Mouse (Mus musculus) forebrain, embryonic 13.5 days (tissue): ENCODE measurements around the gene Bmpr1b. TPM values are rescaled to one million over a fixed set of nuclear protein-coding genes. Genes with fewer than 3 reads are reported as not detected.

Experiments used
- ATAC-seq: fragments of 200-750 bp; cut with Nextera tagmentation; 2 replicates; pipeline ENCODE4 v1.8.0; 2017
- H3K27ac ChIP-seq: fragments of 300-500 bp; sonication (generic); 2 replicates; pipeline ENCODE4 v1.5.1; 2015; ENCODE audit warnings: inconsistent platforms, mild to moderate bottlenecking, moderate library complexity
- H3K27me3 ChIP-seq: fragments of 300-500 bp; sonication (generic); 2 replicates; pipeline ENCODE4 v1.6.1; 2015; ENCODE audit warnings: mild to moderate bottlenecking, inconsistent platforms
- H3K36me3 ChIP-seq: fragments of 300-500 bp; sonication (generic); 2 replicates; pipeline ENCODE4 v1.6.1; 2015; ENCODE audit warnings: mild to moderate bottlenecking, inconsistent platforms; ENCODE audit not compliant: poor library complexity, severe bottlenecking
- H3K4me1 ChIP-seq: fragments of 300-500 bp; sonication (generic); 2 replicates; pipeline ENCODE4 v1.6.1; 2015; ENCODE audit warnings: inconsistent platforms
- H3K4me2 ChIP-seq: fragments of 300-500 bp; sonication (generic); 2 replicates; pipeline ENCODE4 v1.6.1; 2015; ENCODE audit warnings: inconsistent platforms, mild to moderate bottlenecking, moderate library complexity
- H3K4me3 ChIP-seq: fragments of 300-500 bp; sonication (generic); 2 replicates; pipeline ENCODE4 v1.5.1; 2015; ENCODE audit warnings: mild to moderate bottlenecking, inconsistent platforms
- H3K9ac ChIP-seq: fragments of 300-500 bp; sonication (generic); 2 replicates; pipeline ENCODE4 v1.6.1; 2015; ENCODE audit warnings: mild to moderate bottlenecking, inconsistent platforms
- H3K9me3 ChIP-seq: fragments of 300-500 bp; sonication (generic); replicated peaks from 2 replicates; pipeline ENCODE4 v1.6.1; 2016; ENCODE audit warnings: inconsistent platforms
- WGBS: fragments of 180-500 bp; shearing (Covaris S2); methylation state at CpG from one replicate; pipeline ENCODE4 v1.1.7; 2015; 5-methylcytosine and 5-hydroxymethylcytosine counted together
- polyA plus RNA-seq: library from polyadenylated mRNA; unstranded; fragments of >200 nt; fragmentation: Nextera tagmentation; extraction: Ambion mirVana; gene quantifications from 2 replicates; pipeline ENCODE4 v1.2.1, GENCODE M21; 2015

The Bmpr1b gene
- polyA plus RNA-seq, 1 experiment from 2014 or later: 5.5 TPM

GRCm38 (mm10) chr3:141931372-141932092 lies 237.7 kb downstream of the Bmpr1b start:
- WGBS: 3% methylated on average over 10 of the region's 10 CpGs
- H3K4me1 ChIP-seq: peaks cover 52% of the 10 kb centered on the region
- ATAC-seq: peak; percentile 65
- H3K4me2 ChIP-seq: peak overlapping the region; percentile 62
- peak overlapping the region; percentile 61 for H3K9ac ChIP-seq
- no peaks in the 10 kb centered on the region for H3K27me3 ChIP-seq
- peak overlapping the region; percentile 28 for H3K4me3 ChIP-seq
- no peaks in the 10 kb centered on the region for H3K9me3 ChIP-seq
- H3K36me3 ChIP-seq: no peaks in the 10 kb centered on the region
- peak overlapping the region; percentile 81 for H3K27ac ChIP-seq

GRCm38 (mm10) chr3:141923442-141923841 lies 245.8 kb downstream of the Bmpr1b start:
- H3K27me3 ChIP-seq: no peaks in the 10 kb centered on the region
- H3K9ac ChIP-seq: no peak overlapping the region
- ATAC-seq: no peak
- peaks cover 9% of the 10 kb centered on the region for H3K4me1 ChIP-seq
- no peak overlapping the region for H3K4me3 ChIP-seq
- H3K36me3 ChIP-seq: no peaks in the 10 kb centered on the region
- H3K9me3 ChIP-seq: no peaks in the 10 kb centered on the region
- 33% methylated on average over 1 of the region's 1 CpGs for WGBS
- no peak overlapping the region for H3K4me2 ChIP-seq
- no peak overlapping the region for H3K27ac ChIP-seq

DNA sequence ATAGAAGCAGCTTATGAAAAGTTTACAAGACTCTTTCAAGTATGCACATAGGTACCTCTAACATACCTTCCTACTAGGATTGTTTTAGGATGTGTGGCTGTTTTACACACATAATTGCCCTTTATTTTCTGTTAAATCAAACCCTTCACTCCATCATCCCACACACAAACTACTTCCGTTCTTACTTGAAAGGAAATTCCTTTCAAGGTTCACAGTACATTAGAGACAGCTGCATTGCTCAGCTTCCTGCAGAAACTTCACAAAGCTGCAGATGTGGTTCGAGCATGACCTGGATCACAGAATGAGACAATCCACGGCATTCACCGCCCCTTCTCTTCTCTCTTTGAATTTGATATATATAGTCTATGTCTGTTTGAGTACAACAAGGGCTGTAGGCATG lies 248.1 kb downstream of the Bmpr1b start:
- Histone ChIP-seq H3K4me3 (no peak overlapping the region), H3K27ac (no peak overlapping the region), H3K27me3 (no peaks in the 10 kb centered on the region), H3K4me2 (no peak overlapping the region), H3K36me3 (no peaks in the 10 kb centered on the region), H3K9me3 (no peaks in the 10 kb centered on the region), H3K4me1 (peaks cover 9% of the 10 kb centered on the region), H3K9ac (no peak overlapping the region)
- ATAC-seq: no peak
- 49% methylated on average over 4 of the region's 4 CpGs for WGBS

GRCm38 (mm10) chr3:141919661-141920060 lies 249.6 kb downstream of the Bmpr1b start:
- H3K27ac ChIP-seq: no peak overlapping the region
- H3K36me3 ChIP-seq: no peaks in the 10 kb centered on the region
- H3K27me3 ChIP-seq: no peaks in the 10 kb centered on the region
- H3K9ac ChIP-seq: no peak overlapping the region
- H3K9me3 ChIP-seq: no peaks in the 10 kb centered on the region
- H3K4me2 ChIP-seq: no peak overlapping the region
- no peak for ATAC-seq
- WGBS: 27% methylated on average over 3 of the region's 3 CpGs
- peaks cover 9% of the 10 kb centered on the region for H3K4me1 ChIP-seq
- no peak overlapping the region for H3K4me3 ChIP-seq

DNA sequence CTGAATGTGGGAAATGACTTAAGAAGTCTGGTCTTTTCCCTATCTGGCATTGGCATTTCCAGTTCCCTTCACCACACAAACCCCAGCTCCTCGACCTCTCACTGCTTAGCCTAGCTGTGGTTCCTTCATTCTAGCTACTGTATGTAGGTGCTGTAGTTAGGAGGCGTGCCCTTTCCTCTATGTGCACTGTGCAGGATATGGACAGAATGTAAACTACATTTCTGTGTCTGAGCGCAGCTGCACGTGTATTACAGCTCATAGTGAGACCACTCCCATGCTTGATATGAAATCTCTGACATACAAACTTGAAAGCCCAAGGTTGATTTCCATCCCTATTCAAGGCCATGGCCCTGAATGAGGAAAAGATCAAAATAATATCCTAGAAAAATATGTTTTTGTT lies 252.1 kb downstream of the Bmpr1b start:
- 87% methylated on average over 4 of the region's 4 CpGs for WGBS
- no peak overlapping the region for H3K9ac ChIP-seq
- no peaks in the 10 kb centered on the region for H3K9me3 ChIP-seq
- H3K4me2 ChIP-seq: no peak overlapping the region
- no peaks in the 10 kb centered on the region for H3K36me3 ChIP-seq
- ATAC-seq: no peak
- H3K4me3 ChIP-seq: no peak overlapping the region
- no peak overlapping the region for H3K27ac ChIP-seq
- peaks cover 6% of the 10 kb centered on the region for H3K4me1 ChIP-seq
- no peaks in the 10 kb centered on the region for H3K27me3 ChIP-seq

DNA sequence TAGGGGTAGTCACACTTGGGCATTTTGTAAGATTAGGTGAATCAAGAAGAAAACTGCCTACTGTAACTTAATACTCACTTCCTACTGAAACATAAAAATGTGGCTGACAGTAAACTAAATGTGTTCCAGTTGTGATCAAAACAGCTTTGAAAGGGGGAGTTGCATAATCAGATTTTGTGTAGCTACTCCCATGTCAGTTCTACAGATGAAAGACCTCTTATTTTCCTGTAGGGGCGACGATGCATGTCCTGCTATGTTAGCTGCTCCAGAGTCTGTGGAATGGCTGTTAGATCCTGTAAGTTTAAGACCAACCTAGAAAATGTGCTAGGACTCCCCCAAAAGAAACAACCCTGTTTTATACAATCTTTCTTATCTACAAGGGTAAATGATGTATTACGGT lies 253.2 kb downstream of the Bmpr1b start:
- Histone ChIP-seq H3K4me1 (peaks cover 6% of the 10 kb centered on the region), H3K4me3 (no peak overlapping the region), H3K27ac (no peak overlapping the region), H3K9me3 (no peaks in the 10 kb centered on the region), H3K9ac (no peak overlapping the region), H3K36me3 (no peaks in the 10 kb centered on the region), H3K4me2 (no peak overlapping the region), H3K27me3 (no peaks in the 10 kb centered on the region)
- no peak for ATAC-seq
- 90% methylated on average over 3 of the region's 3 CpGs for WGBS

- ATAC-seq: no peak
- Histone ChIP-seq H3K9ac (no peak overlapping the region), H3K4me2 (no peak overlapping the region), H3K27ac (no peak overlapping the region), H3K4me1 (peaks cover under 1% of the 10 kb centered on the region), H3K4me3 (no peak overlapping the region), H3K36me3 (no peaks in the 10 kb centered on the region), H3K9me3 (no peaks in the 10 kb centered on the region), H3K27me3 (no peaks in the 10 kb centered on the region)
- 84% methylated on average over 3 of the region's 3 CpGs for WGBS
These were observed 254.6 kb downstream of the Bmpr1b start for GRCm38 (mm10) chr3:141914588-141914987.

GRCm38 (mm10) chr3:141909136-141909535 lies 260.1 kb downstream of the Bmpr1b start:
- Histone ChIP-seq H3K27ac (no peak overlapping the region), H3K9ac (no peak overlapping the region), H3K27me3 (no peaks in the 10 kb centered on the region), H3K36me3 (no peaks in the 10 kb centered on the region), H3K4me2 (no peak overlapping the region), H3K4me1 (peaks cover 24% of the 10 kb centered on the region), H3K9me3 (no peaks in the 10 kb centered on the region), H3K4me3 (no peak overlapping the region)
- ATAC-seq: no peak
- WGBS: 91% methylated on average over 2 of the region's 2 CpGs

GRCm38 (mm10) chr3:141905903-141906623 lies 263.2 kb downstream of the Bmpr1b start:
- H3K27ac ChIP-seq: peak overlapping the region; percentile 37; the same call in 1 of the 2 replicates
- peak; percentile 58; the same call in 1 of the 2 replicates for ATAC-seq

DNA sequence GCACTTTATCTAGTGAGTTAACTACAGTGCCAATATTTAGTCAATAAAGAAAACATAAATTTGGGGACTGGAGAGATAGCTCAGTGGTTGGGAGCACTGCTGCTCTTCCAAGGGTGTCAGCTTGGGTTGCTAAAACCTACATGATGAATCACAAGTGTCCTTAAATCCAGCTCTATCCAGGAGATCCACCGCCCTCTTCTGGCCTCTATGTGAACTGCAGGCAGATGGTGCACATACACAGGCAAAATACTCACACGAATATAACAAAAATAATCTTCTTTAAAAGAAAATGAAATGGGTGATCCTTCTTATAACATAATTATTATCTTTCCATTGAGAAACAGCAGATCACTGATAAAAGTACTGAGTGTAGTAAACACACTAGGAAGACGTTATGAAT lies 268.9 kb downstream of the Bmpr1b start:
- no peak overlapping the region for H3K9ac ChIP-seq
- no peak for ATAC-seq
- WGBS: 92% methylated on average over 3 of the region's 3 CpGs
- H3K4me3 ChIP-seq: no peak overlapping the region
- H3K9me3 ChIP-seq: peaks cover 4% of the 10 kb centered on the region; the same call in 1 of the 2 replicates
- no peak overlapping the region for H3K27ac ChIP-seq
- H3K36me3 ChIP-seq: no peaks in the 10 kb centered on the region
- no peak overlapping the region for H3K4me2 ChIP-seq
- peaks cover 35% of the 10 kb centered on the region for H3K4me1 ChIP-seq
- H3K27me3 ChIP-seq: no peaks in the 10 kb centered on the region

More at GRCm38 (mm10) chr3:141905903-141906623, 263.2 kb downstream of the Bmpr1b start:
- Histone ChIP-seq H3K4me3 (no peak overlapping the region), H3K27me3 (no peaks in the 10 kb centered on the region), H3K4me2 (peak overlapping the region; percentile 8; the same call in 1 of the 2 replicates), H3K9me3 (no peaks in the 10 kb centered on the region), H3K9ac (no peak overlapping the region), H3K4me1 (peaks cover 24% of the 10 kb centered on the region), H3K36me3 (no peaks in the 10 kb centered on the region)
- WGBS: 21% methylated on average over 6 of the region's 6 CpGs

DNA sequence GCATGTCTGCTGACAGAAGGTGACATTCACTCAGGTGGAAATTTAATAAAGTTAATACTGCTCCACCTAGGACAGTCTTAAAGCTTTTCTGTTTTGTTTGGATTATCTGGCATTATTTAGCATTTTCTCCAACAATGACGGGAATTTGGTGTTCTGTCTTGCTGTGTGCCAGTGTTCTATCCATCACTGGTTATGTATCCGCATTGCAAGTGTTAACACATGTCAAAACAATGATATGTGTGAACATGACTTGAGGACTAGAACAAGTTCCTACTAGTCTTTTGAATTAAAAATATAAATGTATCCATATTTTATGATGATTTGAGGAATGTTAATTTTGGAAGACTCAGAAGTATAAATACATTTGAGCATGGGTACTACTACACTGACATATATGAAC lies 269.7 kb downstream of the Bmpr1b start:
- WGBS: 73% methylated on average over 2 of the region's 2 CpGs
- no peak for ATAC-seq
- Histone ChIP-seq H3K4me3 (no peak overlapping the region), H3K27me3 (no peaks in the 10 kb centered on the region), H3K9me3 (peaks cover 4% of the 10 kb centered on the region; the same call in 1 of the 2 replicates), H3K9ac (no peak overlapping the region), H3K4me2 (no peak overlapping the region), H3K27ac (no peak overlapping the region), H3K36me3 (no peaks in the 10 kb centered on the region), H3K4me1 (peaks cover 35% of the 10 kb centered on the region)

DNA sequence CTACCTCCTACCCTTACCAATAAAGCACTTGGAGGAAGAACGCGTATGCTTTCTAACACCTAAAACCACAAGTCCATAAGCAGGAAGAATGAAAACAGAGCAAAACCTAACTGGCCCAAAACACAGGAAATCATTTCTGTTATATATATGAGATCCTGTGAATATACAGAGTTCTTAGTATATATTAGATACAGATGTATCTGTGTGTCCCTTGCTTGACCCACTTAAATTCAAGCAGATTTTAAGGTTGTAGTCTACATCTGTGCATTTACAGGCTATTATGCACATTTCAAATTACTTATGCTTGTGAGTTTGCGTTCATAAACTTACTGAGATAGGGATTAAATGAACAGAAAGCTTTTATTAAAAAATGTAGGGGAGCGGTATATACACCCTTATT lies 271.5 kb downstream of the Bmpr1b start:
- no peak for ATAC-seq
- WGBS: 90% methylated on average over 4 of the region's 4 CpGs
- no peaks in the 10 kb centered on the region for H3K36me3 ChIP-seq

More for the DNA sequence above, 271.5 kb downstream of the Bmpr1b start:
- H3K4me3 ChIP-seq: no peak overlapping the region
- peaks cover 37% of the 10 kb centered on the region for H3K4me1 ChIP-seq
- H3K9ac ChIP-seq: no peak overlapping the region
- H3K27ac ChIP-seq: no peak overlapping the region
- no peaks in the 10 kb centered on the region for H3K27me3 ChIP-seq
- peaks cover 4% of the 10 kb centered on the region; the same call in 1 of the 2 replicates for H3K9me3 ChIP-seq
- H3K4me2 ChIP-seq: no peak overlapping the region
